Mouse (Mus musculus) common myeloid progenitor, adult 5-6 weeks (primary cell): Measurements from ENCODE around the gene Gm5916. TPM values are rescaled to one million over a fixed set of nuclear protein-coding genes. Genes with fewer than 3 reads are reported as not detected.

Experiments used
- ATAC-seq: replicated peaks from 2 replicates; pipeline ENCODE4 v1.8.0; 2016; ENCODE audit warnings: low read depth, mild to moderate bottlenecking, moderate TSS enrichment, inconsistent platforms; ENCODE audit not compliant: poor library complexity, severe bottlenecking
- total RNA-seq: library from RNA; stranded (forward); fragments of 200-1000, 187-1606 nt; gene quantifications from 2 replicates; pipeline ENCODE4 v1.2.3, GENCODE M21; 2017

Gm5916 gene
- total RNA-seq, result not detected in 2 replicates

- no peak for ATAC-seq
These were observed at the start of gene Gm5916 for GRCm38 (mm10) chr9:36128679-36129078. TSS of gene Gm5916 (minus strand) at chr9:36128779.

Other genes with a start within 250 kb of the Gm5916 start
- not detected in 2 replicates for gene 9230113P08Rik, start 220.4 kb downstream of the Gm5916 start, total RNA-seq